Mouse (Mus musculus) hindbrain, postnatal 0 days (tissue): Measurements from ENCODE around the gene Lmntd2. TPM values are rescaled to one million over a fixed set of nuclear protein-coding genes. Genes with fewer than 3 reads are reported as not detected.

Source experiments
- ATAC-seq: fragments of 200-750 bp; cut with Nextera tagmentation; 2 replicates; pipeline ENCODE4 v1.8.0; 2017; ENCODE audit warnings: mild to moderate bottlenecking, moderate TSS enrichment, moderate library complexity
- DNase-seq: peaks from one replicate; pipeline ENCODE4 v3.0.0-alpha.2; 2015; ENCODE audit warnings: low spot score
- H3K27ac ChIP-seq: fragments of 300-500 bp; sonication (generic); 2 replicates; pipeline ENCODE4 v1.5.1; 2014; ENCODE audit warnings: mild to moderate bottlenecking
- H3K27me3 ChIP-seq: fragments of 300-500 bp; sonication (generic); 2 replicates; pipeline ENCODE4 v1.6.1; 2014; ENCODE audit warnings: low read length, mixed read lengths; ENCODE audit not compliant: insufficient read depth
- H3K36me3 ChIP-seq: fragments of 300-500 bp; sonication (generic); 2 replicates; pipeline ENCODE4 v1.6.1; 2014; ENCODE audit warnings: low read length, mixed read lengths; ENCODE audit not compliant: insufficient read depth
- H3K4me1 ChIP-seq: fragments of 300-500 bp; sonication (generic); 2 replicates; pipeline ENCODE4 v1.6.1; 2014; ENCODE audit warnings: antibody characterized with exemption, low read length, mixed read lengths; ENCODE audit not compliant: insufficient read depth
- H3K4me2 ChIP-seq: fragments of 300-500 bp; sonication (generic); 2 replicates; pipeline ENCODE4 v1.6.1; 2014; ENCODE audit warnings: low read depth, mild to moderate bottlenecking, low read length, moderate library complexity, mixed read lengths
- H3K4me3 ChIP-seq: fragments of 300-500 bp; sonication (generic); 2 replicates; pipeline ENCODE4 v1.5.1; 2014; ENCODE audit warnings: low read length
- H3K9ac ChIP-seq: fragments of 300-500 bp; sonication (generic); replicated peaks from 2 replicates; pipeline ENCODE4 v1.6.1; 2014; ENCODE audit warnings: mild to moderate bottlenecking, low read length, moderate library complexity, mixed read lengths
- H3K9me3 ChIP-seq: fragments of 300-500 bp; sonication (generic); 2 replicates; pipeline ENCODE4 v1.6.1; 2016; ENCODE audit warnings: low read length, mixed read lengths
- CTCF ChIP-seq: IDR thresholded peaks from 2 replicates; pipeline ENCODE4 v1.5.1; 2016; ENCODE audit warnings: antibody characterized with exemption, control low read depth, low read depth
- WGBS: fragments of 180-500 bp; shearing (Covaris S2); extraction: QIAGEN DNeasy Blood & Tissue Kit; methylation state at CpG from one replicate; pipeline ENCODE4 v1.1.7; 2014; 5-methylcytosine and 5-hydroxymethylcytosine counted together
- polyA plus RNA-seq: library from polyadenylated mRNA; unstranded; fragments of >200 nt; fragmentation: Nextera tagmentation; extraction: Ambion mirVana; gene quantifications from 2 replicates; pipeline ENCODE4 v1.2.1, GENCODE M21; 2015
- total RNA-seq: library from RNA; depleted of rRNA; stranded (reverse); fragments of >200 nt; gene quantifications from 2 replicates; pipeline ENCODE4 v1.2.3, GENCODE M21; 2014

Lmntd2 gene
- total and polyA plus RNA-seq, 2 experiments from 2014 or later, result 0.29 TPM; not detected in 1

DNA sequence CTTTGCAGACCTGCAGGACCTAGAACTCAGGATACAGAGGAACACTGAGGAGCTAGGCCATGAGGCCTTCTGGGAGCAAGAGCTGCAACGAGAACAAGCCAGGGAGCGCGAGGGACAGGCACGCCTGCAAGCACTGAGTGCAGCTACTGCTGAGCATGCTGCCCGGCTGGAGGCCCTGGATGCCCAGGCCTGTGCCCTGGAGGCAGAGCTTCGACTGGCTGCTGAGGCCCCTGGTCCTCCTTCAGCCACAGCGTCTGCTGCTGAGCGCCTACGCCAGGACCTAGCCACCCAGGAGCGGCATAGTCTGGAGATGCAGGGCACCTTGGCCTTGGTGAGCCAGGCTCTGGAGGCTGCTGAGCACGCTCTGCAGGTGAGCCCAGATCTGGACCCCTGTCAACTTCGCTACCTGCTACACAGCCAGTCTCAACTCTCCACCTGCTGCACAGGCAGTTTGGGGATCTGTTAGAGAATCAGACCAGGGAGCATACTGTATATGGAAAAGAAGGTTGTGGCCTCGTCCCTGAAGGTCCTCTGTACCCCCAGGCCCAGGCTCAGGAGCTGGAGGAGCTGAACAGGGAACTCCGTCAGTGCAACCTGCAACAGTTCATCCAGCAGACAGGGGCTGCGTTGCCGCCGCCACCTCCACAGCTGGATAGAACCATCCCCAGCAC is 3.6 kb upstream of the Lmntd2 start:
- no peak for TF ChIP-seq CTCF
- WGBS, result 89% methylated on average over 17 of the region's 17 CpGs
- no peak overlapping the region for H3K4me2 ChIP-seq
- no peaks in the 10 kb centered on the region for H3K36me3 ChIP-seq
- H3K9ac ChIP-seq, result no peak overlapping the region; the same call in 1 of the 2 replicates
- H3K4me3 ChIP-seq, result no peak overlapping the region
- H3K27ac ChIP-seq, result no peak overlapping the region
- H3K4me1 ChIP-seq, result peaks cover 23% of the 10 kb centered on the region
- H3K9me3 ChIP-seq, result no peaks in the 10 kb centered on the region
- no peak for DNase-seq
- H3K27me3 ChIP-seq, result no peaks in the 10 kb centered on the region
- no peak for ATAC-seq

DNA sequence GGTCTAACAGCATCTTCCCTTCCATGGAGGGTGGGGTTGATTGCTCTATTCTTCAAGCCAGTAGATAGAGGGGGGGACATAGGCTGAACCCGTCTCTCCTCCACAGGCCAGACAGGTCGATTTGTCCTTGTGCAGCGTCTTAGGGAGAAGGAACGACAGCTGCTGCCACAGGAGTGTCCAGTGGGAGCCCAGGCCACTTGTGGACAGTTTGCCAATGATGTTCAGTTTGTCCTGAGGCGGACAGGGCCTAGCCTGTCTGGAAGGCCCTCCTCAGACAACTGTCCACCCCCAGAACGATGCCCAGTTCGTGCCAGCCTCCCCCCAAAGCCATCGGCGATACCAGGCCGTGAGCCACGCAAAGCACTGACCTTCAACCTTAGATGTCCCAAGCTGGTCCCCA is 3.0 kb upstream of the Lmntd2 start:
- Histone ChIP-seq H3K36me3 (no peaks in the 10 kb centered on the region), H3K27ac (no peak overlapping the region), H3K9ac (peak overlapping the region; percentile 63; the same call in 1 of the 2 replicates), H3K27me3 (no peaks in the 10 kb centered on the region), H3K4me1 (peaks cover 17% of the 10 kb centered on the region), H3K9me3 (no peaks in the 10 kb centered on the region), H3K4me2 (no peak overlapping the region), H3K4me3 (no peak overlapping the region)
- DNase-seq (no peak), ATAC-seq (no peak)
- no peak for TF ChIP-seq CTCF
- WGBS, result 86% methylated on average over 11 of the region's 11 CpGs

- DNase-seq (peak; percentile 47), ATAC-seq (peak; percentile 61)
- no peaks in the 10 kb centered on the region for H3K9me3 ChIP-seq
- peak overlapping the region; percentile 61 for H3K4me3 ChIP-seq
- 3% methylated on average over 41 of the region's 42 CpGs for WGBS
- peak overlapping the region; percentile 97 for H3K4me2 ChIP-seq
- H3K36me3 ChIP-seq, result no peaks in the 10 kb centered on the region
- H3K27ac ChIP-seq, result peak overlapping the region; percentile 26; the same call in 1 of the 2 replicates
- H3K4me1 ChIP-seq, result peaks cover 13% of the 10 kb centered on the region
- no peak for TF ChIP-seq CTCF
- H3K27me3 ChIP-seq, result no peaks in the 10 kb centered on the region
- H3K9ac ChIP-seq, result peak overlapping the region; percentile 63
These were observed 2.2 kb upstream of the Lmntd2 start for GRCm38 (mm10) chr7:141215880-141216733.

DNA sequence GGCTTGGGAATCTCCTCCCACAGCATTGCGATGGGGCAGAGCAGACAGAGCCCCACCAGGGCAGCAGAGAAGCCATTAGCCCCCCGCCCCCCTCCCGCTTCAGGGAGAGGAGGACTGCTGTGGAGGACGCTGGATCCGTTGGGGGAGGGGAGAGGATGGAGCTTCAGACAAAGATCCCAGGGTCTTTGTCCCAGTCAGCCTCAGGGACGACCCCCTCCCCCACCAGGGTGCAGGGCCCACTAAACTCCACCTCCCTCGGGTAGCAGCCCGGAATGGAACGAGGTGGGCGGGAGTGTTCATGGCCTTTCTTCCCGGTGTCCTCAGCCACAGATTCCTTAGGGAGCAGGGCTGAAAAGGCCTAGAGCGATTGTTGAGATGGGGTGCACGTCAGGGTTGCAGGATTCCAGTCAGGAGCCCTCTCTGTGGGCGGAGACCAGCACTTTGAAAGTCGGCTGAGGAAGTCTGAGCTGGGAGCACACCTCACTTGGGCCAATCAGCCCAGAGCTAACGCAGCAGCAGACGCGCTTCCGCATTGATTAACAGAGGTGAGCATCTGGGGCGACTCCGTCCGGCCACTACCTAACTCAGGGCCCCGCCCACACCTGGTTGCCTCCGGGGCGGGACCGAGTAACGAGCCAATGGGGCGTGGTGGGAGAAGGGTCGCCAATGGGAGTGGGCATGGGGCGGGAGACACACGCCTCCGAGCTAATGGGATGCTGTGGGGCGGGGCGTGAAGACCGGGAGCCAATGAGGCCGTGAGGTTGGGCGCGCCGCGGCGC is 1.4 kb upstream of the Lmntd2 start, which contains the start of gene Rassf7:
Rassf7 (plus strand) TSS at position 760 of the 779 bp plus-strand sequence.
- Histone ChIP-seq H3K9me3 (no peaks in the 10 kb centered on the region), H3K4me3 (peak within 1 kb of the TSS; percentile 61), H3K36me3 (no peaks in the 10 kb centered on the region), H3K27me3 (no peaks in the 10 kb centered on the region), H3K4me1 (peaks cover 12% of the 10 kb centered on the region), H3K4me2 (peak within 1 kb of the TSS; percentile 97), H3K27ac (peak within 1 kb of the TSS; percentile 26; the same call in 1 of the 2 replicates), H3K9ac (peak within 1 kb of the TSS; percentile 63)
- DNase-seq (peak; percentile 94), ATAC-seq (peak; percentile 95)
- WGBS, result 1% methylated on average over 41 of the region's 41 CpGs
- TF ChIP-seq CTCF, result no peak

GRCm38 (mm10) chr7:141214310-141214709 is 430 bp upstream of the Lmntd2 start:
- no peaks in the 10 kb centered on the region for H3K36me3 ChIP-seq
- 75% methylated on average over 3 of the region's 3 CpGs for WGBS
- ATAC-seq (no peak), DNase-seq (no peak)
- H3K27ac ChIP-seq, result no peak overlapping the region
- no peak overlapping the region for H3K9ac ChIP-seq
- no peaks in the 10 kb centered on the region for H3K27me3 ChIP-seq
- no peak for TF ChIP-seq CTCF
- H3K4me1 ChIP-seq, result peaks cover 12% of the 10 kb centered on the region
- H3K9me3 ChIP-seq, result no peaks in the 10 kb centered on the region
- no peak overlapping the region for H3K4me3 ChIP-seq
- no peak overlapping the region for H3K4me2 ChIP-seq

DNA sequence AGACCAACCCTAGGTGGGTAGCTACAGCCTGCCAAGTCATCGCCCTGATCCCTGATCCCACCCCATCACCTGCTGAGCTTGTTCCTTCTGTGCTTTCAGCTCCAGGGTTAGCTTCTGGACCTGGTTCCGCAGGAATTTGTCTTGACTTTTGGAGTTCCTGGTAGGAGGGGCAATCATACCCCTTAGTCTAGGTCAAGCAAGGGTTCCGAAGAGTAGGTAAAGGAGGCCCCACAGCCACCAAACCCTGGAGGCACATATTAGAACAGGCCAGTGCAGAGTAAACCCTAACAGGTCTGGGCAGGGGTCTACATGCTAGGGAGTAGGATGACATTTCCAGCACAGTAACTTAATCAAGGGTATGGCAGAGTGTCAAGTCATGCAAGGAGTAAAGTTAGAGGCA is 747 bp downstream of the Lmntd2 start:
- Histone ChIP-seq H3K27me3 (no peaks in the 10 kb centered on the region), H3K27ac (no peak overlapping the region), H3K4me2 (no peak overlapping the region), H3K36me3 (no peaks in the 10 kb centered on the region), H3K9ac (no peak overlapping the region), H3K9me3 (no peaks in the 10 kb centered on the region), H3K4me1 (peaks cover 12% of the 10 kb centered on the region), H3K4me3 (no peak overlapping the region)
- DNase-seq (no peak), ATAC-seq (no peak)
- no peak for TF ChIP-seq CTCF
- 84% methylated on average over 3 of the region's 3 CpGs for WGBS
